Mouse (Mus musculus) stomach, embryonic 14.5 days (tissue): ENCODE measurements around the gene Ttc7b. TPM values are rescaled to one million over a fixed set of nuclear protein-coding genes. Genes with fewer than 3 reads are reported as not detected.

ENCODE experiments used
- ATAC-seq: fragments of 200-750 bp; cut with Nextera tagmentation; 2 replicates; pipeline ENCODE4 v1.8.0; 2017; ENCODE audit warnings: low read depth, moderate TSS enrichment; ENCODE audit not compliant: insufficient number of reproducible peaks, insufficient read depth, low FRiP score
- H3K27ac ChIP-seq: fragments of 300-500 bp; sonication (generic); 2 replicates; pipeline ENCODE4 v1.5.1; 2014; ENCODE audit warnings: mild to moderate bottlenecking, low read length, moderate library complexity, mixed read lengths
- H3K27me3 ChIP-seq: fragments of 300-500 bp; sonication (generic); 2 replicates; pipeline ENCODE4 v1.6.1; 2014; ENCODE audit warnings: low read length, control low read depth, mixed read lengths; ENCODE audit not compliant: control insufficient read depth, insufficient read depth
- H3K36me3 ChIP-seq: fragments of 300-500 bp; sonication (generic); 2 replicates; pipeline ENCODE4 v1.6.1; 2014; ENCODE audit warnings: mild to moderate bottlenecking, control low read depth, low read length, moderate library complexity, mixed read lengths; ENCODE audit not compliant: control insufficient read depth, insufficient read depth
- H3K4me1 ChIP-seq: fragments of 300-500 bp; sonication (generic); 2 replicates; pipeline ENCODE4 v1.6.1; 2014; ENCODE audit warnings: low read length, control low read depth, mixed read lengths; ENCODE audit not compliant: control insufficient read depth, insufficient read depth
- H3K4me2 ChIP-seq: fragments of 300-500 bp; sonication (generic); replicated peaks from 2 replicates; pipeline ENCODE4 v1.6.1; 2014; ENCODE audit warnings: low read depth, low read length, control low read depth
- H3K4me3 ChIP-seq: fragments of 300-500 bp; sonication (generic); 2 replicates; pipeline ENCODE4 v1.5.1; 2014; ENCODE audit warnings: low read depth, low read length, control low read depth
- H3K9ac ChIP-seq: fragments of 300-500 bp; sonication (generic); replicated peaks from 2 replicates; pipeline ENCODE4 v1.6.1; 2014; ENCODE audit warnings: low read depth, mild to moderate bottlenecking, control low read depth, low read length, moderate library complexity, mixed read lengths
- H3K9me3 ChIP-seq: fragments of 300-500 bp; sonication (generic); 2 replicates; pipeline ENCODE4 v1.6.1; 2016; ENCODE audit warnings: low read depth, low read length, control low read depth; ENCODE audit not compliant: control insufficient read depth
- WGBS: fragments of 180-500 bp; shearing (Covaris S2); extraction: QIAGEN DNeasy Blood & Tissue Kit; methylation state at CpG from one replicate; pipeline ENCODE4 v1.1.7; 2014; 5-methylcytosine and 5-hydroxymethylcytosine counted together
- polyA plus RNA-seq: library from polyadenylated mRNA; unstranded; fragments of >200 nt; fragmentation: Nextera tagmentation; extraction: Ambion mirVana; gene quantifications from 2 replicates; pipeline ENCODE4 v1.2.1, GENCODE M21; 2014

Ttc7b gene
- polyA plus RNA-seq, 1 experiment from 2014 or later, result 6.4 TPM

DNA sequence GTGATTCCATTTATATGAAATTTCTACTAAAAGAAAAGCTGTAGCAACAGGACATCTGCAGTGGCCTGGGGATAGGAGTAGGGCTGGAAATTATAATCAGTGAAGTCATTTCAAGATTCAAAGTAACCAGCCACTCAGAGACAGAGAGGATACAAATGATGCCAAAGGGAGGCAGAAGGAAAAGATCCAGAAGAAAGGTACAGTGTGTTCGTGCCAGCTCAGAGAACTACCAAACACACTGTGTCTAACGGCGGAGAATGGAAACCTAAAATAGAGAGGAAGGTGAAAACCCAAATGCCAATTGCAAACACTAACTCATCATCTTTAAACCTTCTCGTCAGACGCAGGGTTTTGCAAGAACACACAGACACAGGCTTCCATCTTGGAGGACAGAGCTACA is 82.8 kb downstream of the Ttc7b start:
- Histone ChIP-seq H3K4me1 (no peaks in the 10 kb centered on the region), H3K4me3 (no peak overlapping the region), H3K9ac (no peak overlapping the region), H3K27me3 (no peaks in the 10 kb centered on the region), H3K27ac (no peak overlapping the region), H3K4me2 (no peak overlapping the region), H3K36me3 (no peaks in the 10 kb centered on the region), H3K9me3 (no peaks in the 10 kb centered on the region)
- 90% methylated on average over 5 of the region's 5 CpGs for WGBS
- no peak for ATAC-seq

DNA sequence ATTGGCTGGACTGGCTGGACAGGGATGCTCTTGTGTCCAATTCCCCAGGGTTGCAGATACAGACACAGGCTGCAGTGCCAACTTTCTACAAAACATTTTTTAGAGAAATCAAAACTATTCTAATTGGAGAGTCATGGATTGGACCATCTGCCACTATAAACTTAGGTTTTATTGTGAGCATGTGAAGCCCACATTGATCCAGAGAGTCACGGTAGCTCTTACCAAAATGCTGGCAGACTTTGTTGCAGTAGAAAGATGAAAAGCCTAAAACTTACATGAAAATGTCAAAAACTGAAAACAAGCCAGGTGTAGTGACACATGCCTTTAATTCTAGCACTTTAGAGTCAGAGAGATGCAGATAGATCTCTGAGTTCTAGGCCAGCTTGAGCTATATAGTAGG is 84.9 kb downstream of the Ttc7b start:
- no peak for ATAC-seq
- no peak overlapping the region for H3K4me3 ChIP-seq
- no peak overlapping the region for H3K9ac ChIP-seq
- no peaks in the 10 kb centered on the region for H3K9me3 ChIP-seq
- H3K4me1 ChIP-seq, result no peaks in the 10 kb centered on the region
- H3K27ac ChIP-seq, result no peak overlapping the region
- no peaks in the 10 kb centered on the region for H3K36me3 ChIP-seq
- H3K27me3 ChIP-seq, result no peaks in the 10 kb centered on the region
- H3K4me2 ChIP-seq, result no peak overlapping the region
- WGBS, result 94% methylated on average over 1 of the region's 1 CpGs

DNA sequence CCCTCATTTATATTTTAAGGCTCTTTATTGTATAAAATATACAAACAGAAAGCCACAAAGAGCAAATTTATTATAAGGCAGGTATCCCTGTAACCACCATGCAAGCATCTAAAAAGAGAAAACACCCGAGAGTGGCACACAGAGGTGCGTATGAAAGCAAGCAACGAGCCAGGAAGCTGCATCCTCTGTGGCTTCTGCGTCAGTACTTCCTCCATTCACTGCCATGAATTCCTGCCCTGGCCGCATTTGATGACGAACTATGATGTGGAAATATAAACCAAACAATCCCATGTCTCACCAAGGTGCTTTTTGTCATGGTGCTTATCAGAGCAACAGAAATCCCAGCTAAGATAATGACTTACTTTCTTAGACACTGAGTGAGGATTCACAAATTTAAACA is 88.8 kb downstream of the Ttc7b start:
- ATAC-seq, result no peak
- 79% methylated on average over 6 of the region's 6 CpGs for WGBS
- H3K36me3 ChIP-seq, result no peaks in the 10 kb centered on the region
- no peak overlapping the region for H3K27ac ChIP-seq
- no peaks in the 10 kb centered on the region for H3K9me3 ChIP-seq
- H3K27me3 ChIP-seq, result no peaks in the 10 kb centered on the region
- H3K4me1 ChIP-seq, result no peaks in the 10 kb centered on the region
- no peak overlapping the region for H3K9ac ChIP-seq
- no peak overlapping the region for H3K4me3 ChIP-seq
- H3K4me2 ChIP-seq, result no peak overlapping the region

DNA sequence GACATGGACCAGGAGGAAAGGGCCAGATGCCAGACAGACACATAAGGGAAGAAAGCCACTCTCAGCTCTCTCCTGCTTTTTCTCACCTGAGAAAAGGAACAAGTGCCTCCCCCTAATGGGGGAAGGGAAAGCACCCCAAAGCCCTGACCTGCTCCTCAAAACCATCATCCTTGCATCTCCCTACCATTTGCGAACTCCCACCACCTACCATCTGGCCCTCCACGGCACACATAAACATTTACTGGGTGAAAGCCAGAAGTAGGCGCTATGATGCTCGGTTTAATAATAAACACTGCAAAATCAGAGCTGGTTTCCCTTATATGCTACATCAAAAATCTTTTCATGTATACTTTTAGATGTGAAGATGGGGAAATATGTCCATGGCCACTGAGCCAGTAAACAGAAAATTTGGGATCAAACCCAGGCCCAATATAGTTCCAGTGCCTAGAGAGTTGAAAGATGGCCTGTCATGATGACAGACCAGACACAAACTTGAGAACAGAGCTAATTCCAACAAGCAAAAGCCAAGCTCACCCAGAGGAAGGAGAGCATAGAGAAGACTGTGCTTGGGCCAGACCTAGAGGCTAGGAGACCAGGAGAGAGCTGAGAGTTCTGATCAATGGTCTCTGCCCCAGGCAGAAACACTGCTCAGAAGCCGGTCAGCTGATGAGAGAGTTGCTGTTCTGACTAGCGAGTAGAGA is 91.1 kb downstream of the Ttc7b start:
- Histone ChIP-seq H3K27ac (no peak overlapping the region), H3K9ac (no peak overlapping the region), H3K27me3 (no peaks in the 10 kb centered on the region), H3K4me3 (no peak overlapping the region), H3K4me2 (no peak overlapping the region), H3K36me3 (no peaks in the 10 kb centered on the region), H3K9me3 (no peaks in the 10 kb centered on the region), H3K4me1 (no peaks in the 10 kb centered on the region)
- 78% methylated on average over 6 of the region's 6 CpGs for WGBS
- no peak for ATAC-seq

DNA sequence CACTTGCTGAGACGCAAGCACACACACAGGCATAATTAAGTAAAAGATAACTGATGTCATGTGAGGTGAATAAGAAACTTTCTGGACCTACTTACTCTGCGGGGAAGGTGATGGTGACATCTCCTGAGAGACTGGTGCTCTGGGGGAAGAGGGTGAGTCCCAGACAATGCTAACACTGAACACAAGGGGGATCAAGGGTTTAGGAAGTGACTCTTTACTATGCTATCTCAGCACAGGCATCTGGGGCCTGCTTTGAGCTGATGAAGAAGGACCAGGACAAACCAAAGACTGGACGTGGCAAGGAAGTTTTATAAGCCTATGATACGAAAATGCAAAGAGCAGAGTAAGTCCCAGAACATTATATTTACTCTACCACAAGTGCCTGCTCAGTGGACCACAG is 92.4 kb downstream of the Ttc7b start:
- no peak for ATAC-seq
- H3K4me3 ChIP-seq, result no peak overlapping the region

DNA sequence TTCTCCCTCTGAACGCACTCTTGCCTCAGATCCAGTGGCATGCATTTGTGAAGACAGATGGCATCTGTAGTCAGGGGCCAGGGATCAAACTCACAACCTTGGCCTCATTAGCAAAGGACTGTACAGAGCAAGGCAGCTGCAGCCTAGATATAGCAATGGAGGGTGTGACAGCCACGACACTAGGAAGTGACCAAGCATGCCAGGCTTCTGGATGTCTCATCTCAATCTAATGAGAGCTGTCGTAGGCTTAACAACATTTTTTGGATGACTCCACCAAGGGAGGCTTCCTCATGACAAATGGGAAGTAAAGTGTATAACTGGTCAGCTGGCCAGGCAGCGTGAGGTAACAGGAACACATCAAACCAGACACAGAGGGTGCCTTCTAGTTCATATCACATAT is 94.4 kb downstream of the Ttc7b start:
- no peak overlapping the region for H3K9ac ChIP-seq
- no peaks in the 10 kb centered on the region for H3K36me3 ChIP-seq
- 0 out of 2 replicates have a peak, but pooled peaks cover 3% of the 10 kb centered on the region for H3K4me1 ChIP-seq
- H3K4me2 ChIP-seq, result no peak overlapping the region
- H3K27me3 ChIP-seq, result no peaks in the 10 kb centered on the region
- H3K9me3 ChIP-seq, result no peaks in the 10 kb centered on the region
- 55% methylated on average over 4 of the region's 4 CpGs for WGBS
- H3K27ac ChIP-seq, result no peak overlapping the region
- no peak overlapping the region for H3K4me3 ChIP-seq
- ATAC-seq, result no peak

More for the DNA sequence above, 92.4 kb downstream of the Ttc7b start:
- Histone ChIP-seq H3K9me3 (no peaks in the 10 kb centered on the region), H3K27ac (no peak overlapping the region), H3K4me1 (no peaks in the 10 kb centered on the region), H3K4me2 (no peak overlapping the region), H3K27me3 (no peaks in the 10 kb centered on the region), H3K36me3 (no peaks in the 10 kb centered on the region), H3K9ac (no peak overlapping the region)
- WGBS, result 87% methylated on average over 4 of the region's 4 CpGs

DNA sequence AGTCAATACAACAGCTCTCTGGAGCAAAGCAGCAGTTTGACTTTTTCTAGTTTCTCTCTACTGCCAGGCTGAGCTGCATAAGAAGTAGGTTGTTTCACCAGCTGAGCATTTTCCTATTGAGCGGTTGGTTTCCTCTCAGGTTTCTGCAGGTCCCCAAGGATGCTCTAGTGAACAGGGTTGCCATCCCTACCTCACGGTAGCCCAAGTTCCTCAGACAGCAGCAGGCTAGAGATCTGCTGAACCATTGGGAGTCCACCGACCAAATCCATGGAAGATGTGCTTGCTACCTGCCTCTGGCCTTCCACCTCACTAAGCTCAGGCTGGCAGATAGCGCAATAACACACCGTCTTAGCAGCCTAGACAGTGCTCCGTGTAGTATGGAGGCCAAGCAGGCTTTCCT is 95.6 kb downstream of the Ttc7b start:
- H3K27me3 ChIP-seq, result no peaks in the 10 kb centered on the region
- no peak overlapping the region for H3K9ac ChIP-seq
- no peaks in the 10 kb centered on the region for H3K9me3 ChIP-seq
- no peaks in the 10 kb centered on the region for H3K36me3 ChIP-seq
- no peak for ATAC-seq
- 89% methylated on average over 6 of the region's 6 CpGs for WGBS
- no peak overlapping the region for H3K4me3 ChIP-seq
- H3K27ac ChIP-seq, result no peak overlapping the region
- no peak overlapping the region for H3K4me2 ChIP-seq
- H3K4me1 ChIP-seq, result 0 out of 2 replicates have a peak, but pooled peaks cover 3% of the 10 kb centered on the region

DNA sequence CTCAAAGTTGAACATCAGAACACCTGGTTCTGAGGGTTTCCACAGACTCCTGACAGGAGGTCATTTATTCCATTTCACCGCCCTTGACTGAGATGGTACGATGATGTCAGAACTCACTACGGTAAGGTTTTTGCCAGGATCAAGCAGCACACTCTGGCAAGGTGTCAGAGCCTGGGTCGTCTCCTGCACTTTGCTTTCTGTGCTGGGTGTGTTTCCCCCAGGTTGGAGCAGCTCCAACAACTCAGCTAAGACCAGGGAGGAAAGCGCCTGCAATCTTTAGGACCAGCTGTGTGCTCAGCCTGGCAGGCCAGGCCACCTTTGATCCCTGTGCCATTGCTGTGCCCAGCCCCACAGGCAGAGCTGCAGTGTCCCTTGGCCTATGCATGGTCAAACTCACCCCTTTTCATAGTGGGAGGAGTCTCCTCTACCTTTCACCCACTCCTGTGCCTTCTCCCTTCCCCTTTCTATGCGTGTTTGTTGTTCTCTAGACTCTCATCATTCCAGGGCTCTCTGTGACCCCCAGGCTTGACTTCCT is 98.3 kb downstream of the Ttc7b start:
- Histone ChIP-seq H3K9ac (no peak overlapping the region), H3K36me3 (no peaks in the 10 kb centered on the region), H3K27me3 (no peaks in the 10 kb centered on the region), H3K27ac (no peak overlapping the region), H3K4me1 (0 out of 2 replicates have a peak, but pooled peaks cover 3% of the 10 kb centered on the region), H3K4me3 (no peak overlapping the region), H3K9me3 (no peaks in the 10 kb centered on the region), H3K4me2 (no peak overlapping the region)
- no peak for ATAC-seq
- 72% methylated on average over 6 of the region's 6 CpGs for WGBS

DNA sequence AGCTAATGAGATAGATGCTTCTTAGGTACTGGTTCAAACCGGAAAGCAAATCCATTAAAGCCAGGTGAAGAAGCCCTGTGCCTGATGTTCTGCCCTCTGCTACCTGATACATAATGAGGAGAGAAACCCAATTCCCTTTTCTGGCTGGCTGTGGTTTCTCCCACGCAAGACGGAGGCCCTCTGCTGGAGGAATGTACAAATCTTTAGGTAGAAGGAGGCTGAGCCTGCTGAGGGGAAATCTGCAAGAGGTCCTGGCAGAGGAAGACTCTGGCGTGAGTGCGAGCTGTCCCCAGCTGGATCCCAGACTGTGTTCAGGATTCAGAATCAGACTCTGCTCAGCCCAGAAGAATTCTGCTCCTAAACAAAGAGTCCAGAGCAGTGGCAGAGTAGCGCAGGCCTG is 99.1 kb downstream of the Ttc7b start:
- H3K27me3 ChIP-seq, result no peaks in the 10 kb centered on the region
- H3K4me3 ChIP-seq, result no peak overlapping the region
- H3K9me3 ChIP-seq, result no peaks in the 10 kb centered on the region
- no peak overlapping the region for H3K4me2 ChIP-seq
- no peak overlapping the region for H3K27ac ChIP-seq
- no peak for ATAC-seq
- H3K9ac ChIP-seq, result no peak overlapping the region
- WGBS, result 62% methylated on average over 6 of the region's 6 CpGs
- 0 out of 2 replicates have a peak, but pooled peaks cover 3% of the 10 kb centered on the region for H3K4me1 ChIP-seq
- H3K36me3 ChIP-seq, result no peaks in the 10 kb centered on the region
